Mouse (Mus musculus) megakaryocyte, embryonic 14.5 days (primary cell): ENCODE data around the gene Cd209g. TPM values are rescaled to one million over a fixed set of nuclear protein-coding genes. Genes with fewer than 3 reads are reported as not detected.
A peak's percentile ranks its signal among the peaks of the same experiment; 100 is the strongest.

Source experiments
- H3K27me3 ChIP-seq: replicated peaks from 2 replicates; pipeline ENCODE3; 2012; ENCODE audit warnings: inconsistent platforms
- H3K36me3 ChIP-seq: replicated peaks from 2 replicates; pipeline ENCODE3; 2012; ENCODE audit warnings: low read length, inconsistent platforms, mixed read lengths
- H3K4me1 ChIP-seq: 2 replicates; pipeline ENCODE4 v1.6.1; 2012; ENCODE audit warnings: inconsistent platforms
- H3K4me3 ChIP-seq: replicated peaks from 2 replicates; pipeline ENCODE3; 2012; ENCODE audit warnings: moderate library complexity, mild to moderate bottlenecking, inconsistent platforms
- H3K9me3 ChIP-seq: 2 replicates; pipeline ENCODE4 v1.6.1; 2012; ENCODE audit warnings: inconsistent platforms
- FLI1 ChIP-seq: IDR thresholded peaks from 2 replicates; pipeline ENCODE4 v1.6.1; 2012; ENCODE audit warnings: low read length, inconsistent platforms, mixed read lengths
- GATA1 ChIP-seq: IDR thresholded peaks from 3 replicates; pipeline ENCODE4 v1.6.1; 2012; ENCODE audit warnings: mixed read lengths, low read length, inconsistent platforms, borderline replicate concordance
- polyA plus RNA-seq: library from polyadenylated mRNA; stranded (reverse); fragments of >175 nt; gene quantifications from 2 replicates; pipeline ENCODE4 v1.2.3, GENCODE M21; 2012; ENCODE audit warnings: low replicate concordance; ENCODE audit not compliant: insufficient read depth

The Cd209g gene
- polyA plus RNA-seq, 1 experiment: not detected

- peaks cover 47% of the 10 kb centered on the region for H3K4me1 ChIP-seq
- no peaks in the 10 kb centered on the region for H3K27me3 ChIP-seq
- no peaks in the 10 kb centered on the region for H3K36me3 ChIP-seq
- TF ChIP-seq GATA1 (no peak), FLI1 (no peak)
- peak within 1 kb of the TSS; percentile 98 for H3K4me3 ChIP-seq
- no peaks in the 10 kb centered on the region for H3K9me3 ChIP-seq
Observed at GRCm38 (mm10) chr8:4165852-4166751, 32.2 kb downstream of the Cd209g start, which contains the start of gene Evi5l. Gene Evi5l (plus strand): TSS chr8:4166567.

GRCm38 (mm10) chr8:4166881-4167525 lies 33.1 kb downstream of the Cd209g start:
- no peaks in the 10 kb centered on the region for H3K27me3 ChIP-seq
- peak overlapping the region; percentile 98 for H3K4me3 ChIP-seq
- no peak for TF ChIP-seq FLI1
- TF ChIP-seq GATA1: no peak
- no peaks in the 10 kb centered on the region for H3K9me3 ChIP-seq
- H3K4me1 ChIP-seq: peaks cover 47% of the 10 kb centered on the region
- H3K36me3 ChIP-seq: no peaks in the 10 kb centered on the region

GRCm38 (mm10) chr8:4167918-4168317 lies 34.0 kb downstream of the Cd209g start:
- H3K27me3 ChIP-seq: no peaks in the 10 kb centered on the region

GRCm38 (mm10) chr8:4172486-4172885 lies 38.6 kb downstream of the Cd209g start:
- peaks cover 31% of the 10 kb centered on the region for H3K4me1 ChIP-seq
- H3K9me3 ChIP-seq: no peaks in the 10 kb centered on the region
- no peak for TF ChIP-seq GATA1
- TF ChIP-seq FLI1: no peak
- H3K4me3 ChIP-seq: no peak overlapping the region
- H3K36me3 ChIP-seq: peaks cover 8% of the 10 kb centered on the region
- H3K27me3 ChIP-seq: no peaks in the 10 kb centered on the region

More at GRCm38 (mm10) chr8:4167918-4168317, 34.0 kb downstream of the Cd209g start:
- peaks cover 45% of the 10 kb centered on the region for H3K4me1 ChIP-seq
- H3K36me3 ChIP-seq: no peaks in the 10 kb centered on the region
- H3K9me3 ChIP-seq: no peaks in the 10 kb centered on the region
- no peak for TF ChIP-seq GATA1
- TF ChIP-seq FLI1: no peak
- no peak overlapping the region for H3K4me3 ChIP-seq

GRCm38 (mm10) chr8:4174018-4174417 lies 40.1 kb downstream of the Cd209g start:
- H3K4me1 ChIP-seq: peaks cover 20% of the 10 kb centered on the region
- H3K27me3 ChIP-seq: no peaks in the 10 kb centered on the region
- no peak overlapping the region for H3K4me3 ChIP-seq
- TF ChIP-seq GATA1 (no peak), FLI1 (no peak)
- peaks cover 8% of the 10 kb centered on the region for H3K36me3 ChIP-seq
- no peaks in the 10 kb centered on the region for H3K9me3 ChIP-seq

- TF ChIP-seq GATA1 (no peak), FLI1 (no peak)
- peaks cover 55% of the 10 kb centered on the region for H3K36me3 ChIP-seq
- peaks cover 10% of the 10 kb centered on the region; the same call in 1 of the 2 replicates for H3K4me1 ChIP-seq
- H3K4me3 ChIP-seq: no peak overlapping the region
- H3K27me3 ChIP-seq: no peaks in the 10 kb centered on the region
- no peaks in the 10 kb centered on the region for H3K9me3 ChIP-seq
Observed at GRCm38 (mm10) chr8:4183409-4183808, 49.5 kb downstream of the Cd209g start.

GRCm38 (mm10) chr8:4186151-4186550 lies 52.3 kb downstream of the Cd209g start:
- Histone ChIP-seq H3K9me3 (no peaks in the 10 kb centered on the region), H3K4me1 (0 out of 2 replicates have a peak, but pooled peaks cover 5% of the 10 kb centered on the region), H3K4me3 (no peak overlapping the region), H3K27me3 (no peaks in the 10 kb centered on the region), H3K36me3 (peaks cover 73% of the 10 kb centered on the region)
- no peak for TF ChIP-seq GATA1
- TF ChIP-seq FLI1: no peak

Other genes starting within 250 kb of the Cd209g start
- gene Cd209b, start 207.3 kb upstream of the Cd209g start, polyA plus RNA-seq: not detected in 2 replicates
- not detected in 2 replicates for gene Cd209c, start 179.4 kb upstream of the Cd209g start, polyA plus RNA-seq
- not detected in 2 replicates for gene Cd209f, start 28.3 kb upstream of the Cd209g start, polyA plus RNA-seq
- 12.6 and 12.9 TPM in 2 replicates for gene Evi5l, start 32.5 kb downstream of the Cd209g start, polyA plus RNA-seq
- gene Prr36, start 83.4 kb downstream of the Cd209g start, polyA plus RNA-seq: 0.22 TPM in 1 of 2 replicates, not detected in the other
- gene Lrrc8e, start 92.7 kb downstream of the Cd209g start, polyA plus RNA-seq: not detected in 2 replicates
- 92.1 and 123 TPM in 2 replicates for gene Map2k7, start 104.6 kb downstream of the Cd209g start, polyA plus RNA-seq
- 12.4 TPM in 1 of 2 replicates, not detected in the other for gene Gm49320, start 104.8 kb downstream of the Cd209g start, polyA plus RNA-seq
- gene Tgfbr3l, start 114.1 kb downstream of the Cd209g start, polyA plus RNA-seq: 35.3 and 93.0 TPM in 2 replicates
- 62.0 and 69.9 TPM in 2 replicates for gene Snapc2, start 119.0 kb downstream of the Cd209g start, polyA plus RNA-seq
- gene Ctxn1, start 125.2 kb downstream of the Cd209g start, polyA plus RNA-seq: 4.9 and 6.9 TPM in 2 replicates
- gene Timm44, start 141.8 kb downstream of the Cd209g start, polyA plus RNA-seq: 14.2 and 43.5 TPM in 2 replicates
- 3.3 TPM in 1 of 2 replicates, not detected in the other for gene Ccl25, start 191.1 kb downstream of the Cd209g start, polyA plus RNA-seq
- gene Elavl1, start 191.3 kb downstream of the Cd209g start, polyA plus RNA-seq: 25.6 and 41.2 TPM in 2 replicates